Mouse (Mus musculus) olfactory bulb, adult 2 months (tissue): ENCODE data around the gene Rprd2. TPM values are rescaled to one million over a fixed set of nuclear protein-coding genes. Genes with fewer than 3 reads are reported as not detected.
A peak's percentile ranks its signal among the peaks of the same experiment; 100 is the strongest.
"Not testable (repeated sequence)": the region's sequence is repeated elsewhere in the genome, so short reads cannot be mapped to it uniquely, and the experiment has no call there.

Experiments used
- H3K27ac ChIP-seq: fragments of 200-500 bp; 2 replicates; pipeline ENCODE4 v1.5.1; 2012; ENCODE audit warnings: low read depth, low read length; ENCODE audit not compliant: insufficient read depth
- H3K4me1 ChIP-seq: fragments of 200-500 bp; 2 replicates; pipeline ENCODE4 v1.6.1; 2012; ENCODE audit warnings: low read length; ENCODE audit not compliant: control insufficient read depth, insufficient read depth
- H3K4me3 ChIP-seq: fragments of 200-500 bp; 2 replicates; pipeline ENCODE4 v1.5.1; 2012; ENCODE audit warnings: mild to moderate bottlenecking, low read depth, low read length, moderate library complexity; ENCODE audit not compliant: insufficient read depth
- CTCF ChIP-seq: fragments of 200-500 bp; IDR thresholded peaks from 2 replicates; pipeline ENCODE4 v1.5.1; 2012; ENCODE audit warnings: low read depth, mild to moderate bottlenecking, low read length, moderate library complexity; ENCODE audit not compliant: insufficient read depth
- POLR2A ChIP-seq: fragments of 200-500 bp; IDR thresholded peaks from 2 replicates; pipeline ENCODE4 v1.6.1; 2012; ENCODE audit warnings: mild to moderate bottlenecking, low read depth, low read length, moderate library complexity; ENCODE audit not compliant: insufficient read depth
- WGBS: fragments of 180-500 bp; shearing (Covaris S2); methylation state at CpG from one replicate; pipeline ENCODE4 v1.1.7; 2018; 5-methylcytosine and 5-hydroxymethylcytosine counted together
- polyA plus RNA-seq: library from polyadenylated mRNA; stranded (reverse); fragments of >200 nt; gene quantifications from 2 replicates; pipeline ENCODE4 v1.2.4, GENCODE M21; 2012; ENCODE audit warnings: low replicate concordance; ENCODE audit not compliant: missing spikeins, insufficient read depth, insufficient read length

Rprd2 gene
- polyA plus RNA-seq: 146 TPM in 1 of 2 replicates, not detected in the other

- TF ChIP-seq CTCF: no peak
- TF ChIP-seq POLR2A: peak; percentile 29; the same call in 1 of the 2 replicates
- Histone ChIP-seq H3K4me1 (no peaks in the 10 kb centered on the region), H3K27ac (peak within 1 kb of the TSS; percentile 98), H3K4me3 (peak within 1 kb of the TSS; percentile 97)
- 0% methylated on average over 59 of the region's 60 CpGs for WGBS
Measured at GRCm38 (mm10) chr3:95818571-95819288, at the start of gene Rprd2. Gene Rprd2, minus strand, starts transcription at chr3:95818863.

- Histone ChIP-seq H3K4me3 (no peak overlapping the region), H3K4me1 (peaks cover 9% of the 10 kb centered on the region; the same call in 1 of the 2 replicates), H3K27ac (no peak overlapping the region)
- TF ChIP-seq CTCF: no peak
- TF ChIP-seq POLR2A: no peak
- 89% methylated on average over 2 of the region's 2 CpGs for WGBS
Measured at GRCm38 (mm10) chr3:95867408-95867807, 48.7 kb upstream of the Rprd2 start.

- TF ChIP-seq POLR2A: no peak
- no peak for TF ChIP-seq CTCF
- no peak overlapping the region for H3K27ac ChIP-seq
- peaks cover 6% of the 10 kb centered on the region; the same call in 1 of the 2 replicates for H3K4me1 ChIP-seq
- 89% methylated on average over 5 of the region's 5 CpGs for WGBS
- no peak overlapping the region for H3K4me3 ChIP-seq
Measured at GRCm38 (mm10) chr3:95866071-95866470, 47.4 kb upstream of the Rprd2 start.

GRCm38 (mm10) chr3:95865571-95865970 is 46.9 kb upstream of the Rprd2 start:
- no peak overlapping the region for H3K4me3 ChIP-seq
- peaks cover 6% of the 10 kb centered on the region; the same call in 1 of the 2 replicates for H3K4me1 ChIP-seq
- H3K27ac ChIP-seq: no peak overlapping the region
- 92% methylated on average over 20 of the region's 20 CpGs for WGBS
- no peak for TF ChIP-seq CTCF
- TF ChIP-seq POLR2A: no peak

GRCm38 (mm10) chr3:95865050-95865449 is 46.4 kb upstream of the Rprd2 start:
- Histone ChIP-seq H3K27ac (no peak overlapping the region), H3K4me1 (peaks cover 4% of the 10 kb centered on the region; the same call in 1 of the 2 replicates), H3K4me3 (no peak overlapping the region)
- 53% methylated on average over 5 of the region's 5 CpGs for WGBS
- TF ChIP-seq CTCF: no peak
- no peak for TF ChIP-seq POLR2A

- Histone ChIP-seq H3K4me1 (peaks cover 4% of the 10 kb centered on the region; the same call in 1 of the 2 replicates), H3K4me3 (no peak overlapping the region), H3K27ac (no peak overlapping the region)
- WGBS: 72% methylated on average over 7 of the region's 7 CpGs
- TF ChIP-seq CTCF (no peak), POLR2A (no peak)
Measured at GRCm38 (mm10) chr3:95863578-95863977, 44.9 kb upstream of the Rprd2 start.

GRCm38 (mm10) chr3:95861796-95862195 is 43.1 kb upstream of the Rprd2 start:
- TF ChIP-seq CTCF: no peak
- TF ChIP-seq POLR2A: no peak
- Histone ChIP-seq H3K4me3 (no peak overlapping the region), H3K4me1 (peaks cover 4% of the 10 kb centered on the region; the same call in 1 of the 2 replicates), H3K27ac (no peak overlapping the region)
- 34% methylated on average over 2 of the region's 2 CpGs for WGBS

GRCm38 (mm10) chr3:95861216-95861615 is 42.6 kb upstream of the Rprd2 start:
- Histone ChIP-seq H3K4me3 (no peak overlapping the region), H3K4me1 (peaks cover 4% of the 10 kb centered on the region; the same call in 1 of the 2 replicates), H3K27ac (no peak overlapping the region)
- TF ChIP-seq POLR2A (no peak), CTCF (no peak)
- 73% methylated on average over 10 of the region's 10 CpGs for WGBS

GRCm38 (mm10) chr3:95860323-95860722 is 41.7 kb upstream of the Rprd2 start:
- H3K27ac ChIP-seq: no peak overlapping the region
- H3K4me3 ChIP-seq: no peak overlapping the region
- no peak for TF ChIP-seq CTCF
- 76% methylated on average over 3 of the region's 3 CpGs for WGBS
- H3K4me1 ChIP-seq: peaks cover 4% of the 10 kb centered on the region; the same call in 1 of the 2 replicates

GRCm38 (mm10) chr3:95858278-95858677 is 39.6 kb upstream of the Rprd2 start:
- H3K27ac ChIP-seq, H3K4me3 ChIP-seq, H3K4me1 ChIP-seq: not testable (repeated sequence)
- WGBS: 76% methylated on average over 3 of the region's 3 CpGs

- WGBS: 86% methylated on average over 1 of the region's 1 CpGs
- not testable (repeated sequence) for H3K27ac ChIP-seq, H3K4me3 ChIP-seq, H3K4me1 ChIP-seq
Measured at GRCm38 (mm10) chr3:95857050-95857449, 38.4 kb upstream of the Rprd2 start.
